Mouse (Mus musculus): Measurements from ENCODE around the gene Tmem63c.

The Tmem63c gene

DNA sequence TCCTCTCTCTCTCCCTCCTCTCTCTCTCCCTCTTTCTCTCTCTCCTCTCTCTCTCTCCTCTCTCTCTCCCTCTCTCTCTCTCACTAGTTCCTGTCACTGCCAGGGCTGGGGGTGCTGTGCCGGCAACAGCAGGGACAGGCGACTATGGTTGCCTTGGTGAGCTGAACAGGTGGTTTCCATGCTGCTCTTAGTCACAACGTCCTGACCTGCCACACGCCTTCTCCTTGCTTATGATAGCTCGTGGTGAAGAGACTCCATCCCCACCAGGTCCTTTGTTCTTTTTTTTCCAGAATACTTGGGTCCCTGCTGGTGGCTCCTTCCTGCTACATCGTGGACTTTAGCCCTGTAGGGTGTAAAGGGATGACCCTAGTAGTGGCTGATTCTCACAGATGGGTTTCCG is 18.9 kb upstream of the Tmem63c start:
- no peak for DNase-seq

DNA sequence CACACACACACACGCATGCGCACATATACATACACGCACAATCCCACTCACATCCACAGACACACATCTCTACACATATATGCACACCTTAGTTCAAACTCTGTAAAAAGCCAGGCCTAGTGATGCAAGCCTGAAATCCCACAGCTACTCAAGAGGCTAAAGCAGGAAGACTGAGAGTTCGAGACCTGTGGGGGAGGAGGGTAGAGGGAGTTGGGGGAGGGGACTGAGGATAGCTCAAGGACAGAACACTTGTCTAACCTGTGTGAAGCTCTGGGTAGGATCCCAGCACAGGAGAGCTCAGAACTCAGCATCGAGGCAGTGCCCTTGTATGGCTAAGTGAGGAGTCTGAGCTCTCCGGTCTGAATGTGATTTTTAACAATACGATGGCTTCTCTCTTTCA is 18.3 kb upstream of the Tmem63c start:
- DNase-seq: no peak

DNA sequence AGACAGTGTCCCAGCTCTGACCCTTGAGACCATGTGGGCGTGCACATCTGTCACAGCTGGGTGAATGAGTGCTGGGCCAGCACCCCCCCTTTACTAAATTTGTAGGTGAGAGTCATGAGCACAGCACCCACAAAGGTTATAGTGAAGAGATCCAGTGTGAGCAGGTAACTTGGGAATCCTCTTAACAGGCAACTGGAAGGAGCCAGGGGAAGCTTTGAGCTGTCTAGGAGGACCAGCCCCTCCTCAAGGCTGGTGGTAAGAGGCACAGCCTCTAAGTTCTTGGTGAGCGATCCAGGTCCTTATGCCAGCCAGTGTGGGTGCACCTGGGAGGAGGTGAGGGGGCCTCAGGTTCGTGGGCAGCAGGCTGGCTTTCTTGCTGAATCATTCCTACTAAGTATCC is 17.5 kb upstream of the Tmem63c start:
- DNase-seq: no peak

DNA sequence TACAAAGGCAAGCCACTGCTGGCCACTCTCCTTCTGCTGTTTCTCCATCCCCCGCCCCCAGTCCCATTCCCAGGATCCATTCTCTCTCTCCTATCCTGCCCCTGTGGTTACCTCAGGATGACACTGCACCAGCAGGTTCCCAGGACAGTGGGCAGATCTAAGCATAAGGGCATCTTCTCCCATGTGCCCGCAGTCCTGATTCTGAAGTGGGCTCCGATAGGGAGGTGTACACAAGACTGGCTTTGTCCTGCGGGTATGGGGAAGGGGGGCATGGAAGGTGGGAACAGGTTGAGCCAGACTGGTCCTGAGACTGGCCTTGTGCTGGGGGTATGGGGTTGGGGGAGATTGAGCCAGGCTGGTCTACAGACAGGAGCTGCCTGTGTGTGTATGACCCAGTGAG is 16.5 kb upstream of the Tmem63c start:
- DNase-seq: no peak

- peak; percentile 41 for DNase-seq
Observed at GRCm38 (mm10) chr12:87017041-87017440, 4.1 kb upstream of the Tmem63c start.

GRCm38 (mm10) chr12:87018756-87019155 is 2.4 kb upstream of the Tmem63c start:
- peak; percentile 69 for DNase-seq

GRCm38 (mm10) chr12:87022006-87022405 is 866 bp downstream of the Tmem63c start:
- DNase-seq: no peak

GRCm38 (mm10) chr12:87023456-87023855 is 2.3 kb downstream of the Tmem63c start:
- DNase-seq: no peak

DNA sequence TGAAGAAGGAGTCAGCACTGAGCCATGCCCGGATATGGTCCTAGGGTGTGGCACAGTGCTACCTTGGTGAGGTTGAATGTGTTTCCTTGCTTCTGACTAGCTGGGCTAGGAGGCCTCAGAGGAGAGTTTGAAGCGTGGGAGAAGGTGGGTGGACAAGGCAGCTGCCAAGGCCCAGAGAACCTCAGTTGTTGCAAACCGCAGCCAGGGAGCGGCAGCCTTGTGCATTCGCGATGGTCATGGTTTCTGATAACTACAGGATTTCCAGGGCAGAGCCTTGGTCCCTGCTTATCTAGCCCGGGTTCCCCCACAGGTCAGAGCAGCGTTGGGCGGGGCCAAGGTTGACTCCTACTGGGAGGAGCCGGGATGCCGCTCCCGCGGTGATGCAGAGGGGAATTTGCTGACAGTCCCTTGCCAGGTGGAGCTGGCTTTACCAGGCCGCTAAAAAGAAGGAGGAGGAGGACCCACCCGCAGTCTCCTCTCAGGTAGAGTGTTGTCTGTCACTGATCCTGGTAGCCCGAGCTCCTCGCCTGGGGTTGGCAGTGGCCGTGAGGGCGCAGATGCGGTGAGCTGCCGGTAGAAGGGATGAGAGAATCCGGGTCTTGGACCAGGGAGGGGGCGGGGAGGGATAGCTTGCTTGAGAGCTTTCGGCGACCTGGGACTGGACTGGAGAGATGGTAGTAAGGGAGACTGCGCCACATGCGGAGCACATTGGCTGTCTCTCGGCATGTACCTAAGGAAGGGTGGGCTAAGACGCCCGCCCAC is 5.2 kb downstream of the Tmem63c start:
- peak; percentile 90 for DNase-seq

DNA sequence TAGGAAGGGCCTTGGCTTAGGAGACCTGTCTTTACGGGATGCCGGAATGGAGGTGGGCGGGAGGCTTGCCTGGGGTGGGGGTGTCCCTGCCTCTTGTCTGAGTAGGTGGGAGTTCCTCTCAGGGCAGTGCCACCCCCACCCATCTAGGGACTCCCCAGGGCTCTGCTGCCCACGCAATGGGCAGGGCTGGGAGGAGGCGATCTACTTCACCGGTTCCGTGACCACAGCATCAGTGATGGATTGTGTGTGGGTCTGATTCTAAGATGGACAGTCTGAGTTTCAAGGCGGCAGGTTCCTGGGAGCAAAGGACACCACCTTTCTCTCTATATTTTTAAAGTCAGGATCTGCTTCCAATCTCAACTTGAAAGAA is 5.7 kb downstream of the Tmem63c start:
- no peak for DNase-seq

- peak; percentile 63 for DNase-seq
Observed at GRCm38 (mm10) chr12:87027391-87027790, 6.3 kb downstream of the Tmem63c start.

DNA sequence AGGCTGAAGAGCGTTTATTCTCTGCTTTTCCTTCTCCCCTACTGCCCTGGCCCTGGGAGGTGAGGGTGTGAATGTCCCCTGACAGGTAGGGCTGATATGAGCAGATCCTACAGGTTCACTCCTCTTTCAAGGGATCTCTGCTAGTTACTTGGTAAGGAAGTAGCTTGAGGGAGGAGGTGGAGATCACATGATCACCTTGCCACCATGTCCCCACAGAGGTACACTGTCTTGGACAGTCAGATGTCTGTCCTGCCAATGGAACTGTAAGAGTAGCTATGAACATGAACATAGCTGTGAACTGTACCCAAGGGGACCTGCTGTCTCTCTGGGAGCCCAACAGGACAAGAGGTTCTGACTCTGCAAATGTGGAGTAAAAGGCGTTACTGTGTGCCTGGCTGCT is 6.9 kb downstream of the Tmem63c start:
- DNase-seq: peak; percentile 35

DNA sequence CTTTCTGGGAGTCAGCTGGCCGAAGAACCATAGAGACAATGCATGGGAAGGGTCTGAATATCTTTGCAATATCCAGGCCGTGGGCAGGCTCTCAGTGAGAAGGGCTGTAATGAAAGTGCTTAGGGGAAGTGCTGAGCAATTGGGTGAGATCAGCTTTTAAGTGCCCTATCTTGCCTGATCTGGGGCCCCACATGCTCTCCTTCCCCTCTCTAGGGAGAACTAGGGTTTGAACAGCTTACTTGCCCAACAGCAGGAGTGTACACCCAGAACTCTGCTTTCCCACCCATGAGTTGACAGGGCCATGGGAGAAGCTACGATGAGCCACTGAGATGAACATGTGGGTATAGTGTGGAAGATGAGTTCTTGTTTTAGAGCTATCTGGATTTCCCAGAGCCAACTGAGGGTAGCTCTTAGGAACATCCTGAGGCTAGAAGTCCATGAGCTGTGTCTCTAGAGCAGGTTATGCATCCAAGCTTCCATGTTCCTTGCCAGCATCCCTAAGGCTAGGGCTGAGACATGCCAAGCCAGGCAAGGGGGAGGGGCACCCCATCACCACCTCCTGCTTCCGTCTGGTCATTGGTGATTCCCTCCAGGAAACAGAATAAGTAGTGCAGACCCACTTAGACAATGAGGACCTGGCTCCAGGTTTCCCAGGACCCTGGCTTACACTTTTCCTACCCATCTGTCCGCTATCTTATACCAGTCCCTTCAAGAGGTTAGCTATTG is 8.3 kb downstream of the Tmem63c start:
- peak; percentile 90 for DNase-seq

DNA sequence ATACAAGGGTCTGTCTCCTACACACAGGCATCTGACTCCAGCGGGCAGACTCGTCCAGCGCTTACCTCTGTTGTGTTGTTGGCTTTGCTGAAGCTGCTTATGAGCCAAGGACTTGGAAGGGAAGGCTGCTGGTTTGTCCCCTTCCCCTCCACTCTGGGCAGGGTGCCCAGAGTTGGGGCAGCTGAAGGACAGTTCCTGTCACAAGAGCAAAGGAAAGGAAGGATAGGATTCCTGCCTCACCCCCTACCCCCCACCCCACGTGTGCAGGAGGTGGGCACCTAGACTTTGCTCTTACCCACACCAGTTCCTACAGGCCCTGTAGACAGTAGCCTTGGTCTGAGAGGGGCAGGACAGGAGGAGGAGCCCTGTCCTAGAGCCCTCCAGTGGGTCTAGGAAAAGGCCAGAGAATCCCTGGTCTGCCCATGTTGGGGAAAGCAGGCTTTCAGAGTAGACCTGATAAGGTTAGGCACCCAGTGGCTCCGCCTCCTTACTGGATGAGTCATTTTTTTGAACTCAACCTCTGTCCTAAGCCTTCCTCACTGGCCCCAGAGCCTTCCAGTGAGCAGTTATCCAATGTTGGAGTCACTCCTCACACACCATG is 10.1 kb downstream of the Tmem63c start:
- DNase-seq: peak; percentile 59

- DNase-seq: no peak
Observed at GRCm38 (mm10) chr12:87036631-87037030, 15.5 kb downstream of the Tmem63c start.

DNA sequence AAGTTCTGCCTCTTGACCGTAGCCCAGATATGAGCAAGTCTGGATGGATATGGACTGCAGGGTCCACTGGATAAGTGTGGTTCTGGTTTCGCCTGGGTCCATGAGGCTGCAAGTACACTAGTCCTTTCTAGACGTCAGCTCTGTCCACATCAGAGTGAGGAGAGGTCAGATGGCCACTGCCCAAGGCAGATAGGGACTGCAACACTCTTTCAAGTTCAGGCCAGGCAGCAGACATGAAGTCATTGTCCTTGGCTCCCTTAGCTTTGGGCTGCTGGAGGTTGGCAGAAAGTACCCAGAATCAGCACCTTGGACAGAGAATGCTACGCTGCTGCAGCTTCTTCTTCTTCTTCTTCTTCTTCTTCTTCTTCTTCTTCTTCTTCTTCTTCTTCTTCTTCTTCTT is 19.0 kb downstream of the Tmem63c start:
- DNase-seq: peak; percentile 64

DNA sequence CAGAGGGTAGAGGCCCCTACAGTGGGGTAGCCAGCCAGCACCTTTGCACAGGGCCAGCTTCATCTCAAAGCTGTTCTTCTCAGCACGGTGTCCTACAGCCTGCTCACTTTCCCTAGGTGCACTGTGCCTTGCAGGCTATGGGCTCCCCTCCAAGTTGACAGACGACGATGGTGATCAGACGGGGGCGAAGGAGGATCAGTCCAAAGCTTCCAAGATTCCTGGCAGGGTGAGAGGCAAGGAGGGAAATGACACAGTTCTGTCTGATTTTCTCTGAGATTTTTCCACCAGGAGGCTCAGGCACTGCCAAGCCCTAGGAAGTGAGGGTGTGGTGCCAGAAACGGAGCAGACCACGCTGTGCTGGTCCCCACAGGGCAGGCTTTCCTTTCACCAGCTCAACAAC is 19.7 kb downstream of the Tmem63c start:
- peak; percentile 99 for DNase-seq

DNA sequence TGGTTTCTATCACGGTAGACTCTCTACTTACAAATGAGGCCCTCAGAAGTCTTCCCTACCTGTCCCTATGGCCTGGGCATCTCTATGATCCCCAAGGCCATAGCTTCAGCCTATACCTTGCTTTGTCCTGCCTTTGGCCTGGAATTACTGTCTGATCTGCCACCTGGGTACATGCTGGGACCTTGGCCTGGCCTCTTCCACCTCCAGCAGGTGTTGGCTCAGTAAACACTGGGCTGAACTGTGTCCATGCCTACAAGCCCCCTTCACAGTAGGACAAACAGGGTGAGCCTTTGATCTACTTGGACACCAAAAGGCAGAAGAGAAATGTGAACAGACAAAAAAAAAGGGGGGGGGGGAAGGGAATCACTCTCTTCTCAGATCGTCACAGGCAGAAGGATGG is 21.3 kb downstream of the Tmem63c start:
- peak; percentile 90 for DNase-seq

DNA sequence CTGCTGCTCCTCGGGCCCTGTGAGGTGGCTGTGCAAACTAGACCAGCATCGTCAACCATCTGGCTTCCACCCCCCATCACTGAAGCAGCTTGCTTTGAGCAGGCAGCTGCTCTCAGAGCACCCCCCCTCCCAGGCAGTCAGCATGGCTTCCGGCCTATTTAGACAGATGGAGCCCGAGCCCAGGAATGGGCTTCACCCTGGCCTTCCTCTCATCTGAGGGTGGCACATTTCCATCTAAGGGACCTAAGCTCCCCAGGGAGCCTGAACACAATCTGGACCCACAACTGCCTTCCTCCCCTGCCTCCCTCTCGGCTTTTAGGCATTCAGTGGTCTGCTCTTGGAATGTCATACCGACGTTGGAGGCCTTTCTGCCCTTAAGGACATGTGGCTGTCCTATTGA is 22.1 kb downstream of the Tmem63c start:
- DNase-seq: peak; percentile 92

- DNase-seq: peak; percentile 59
Observed at GRCm38 (mm10) chr12:87044711-87045110, 23.6 kb downstream of the Tmem63c start.

GRCm38 (mm10) chr12:87047536-87047935 is 26.4 kb downstream of the Tmem63c start:
- no peak for DNase-seq

DNA sequence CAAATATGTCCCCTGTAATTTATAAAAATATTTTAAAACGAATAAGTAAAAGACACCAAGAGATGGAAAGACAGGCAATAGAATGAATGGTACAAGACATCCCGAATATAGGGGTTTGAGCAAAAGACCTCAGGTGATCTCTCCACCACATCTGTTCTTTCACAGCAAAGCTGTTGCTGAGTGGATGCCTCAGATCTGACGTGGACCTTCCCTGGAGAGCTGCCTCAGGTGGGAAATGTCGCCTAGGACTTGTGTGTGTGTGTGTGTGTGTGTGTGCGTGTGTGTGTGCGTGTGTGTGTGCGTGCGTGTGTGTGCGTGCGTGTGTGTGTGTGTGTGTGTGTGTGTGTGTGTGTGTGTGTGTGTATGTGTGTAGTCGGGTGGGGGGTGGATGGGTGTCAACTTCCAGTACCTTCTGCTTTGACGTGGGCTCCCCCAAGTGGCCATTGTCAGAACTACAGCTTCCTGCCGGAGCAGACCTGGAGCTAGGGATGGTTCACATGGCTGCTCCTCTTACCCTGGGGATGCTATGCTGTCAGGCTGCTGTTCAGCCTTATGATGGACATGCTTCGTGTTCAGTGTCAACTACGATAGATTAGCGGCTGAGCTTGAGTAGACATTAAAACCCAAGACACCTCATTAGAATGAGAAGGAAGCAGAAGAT is 31.7 kb downstream of the Tmem63c start:
- peak; percentile 85 for DNase-seq

DNA sequence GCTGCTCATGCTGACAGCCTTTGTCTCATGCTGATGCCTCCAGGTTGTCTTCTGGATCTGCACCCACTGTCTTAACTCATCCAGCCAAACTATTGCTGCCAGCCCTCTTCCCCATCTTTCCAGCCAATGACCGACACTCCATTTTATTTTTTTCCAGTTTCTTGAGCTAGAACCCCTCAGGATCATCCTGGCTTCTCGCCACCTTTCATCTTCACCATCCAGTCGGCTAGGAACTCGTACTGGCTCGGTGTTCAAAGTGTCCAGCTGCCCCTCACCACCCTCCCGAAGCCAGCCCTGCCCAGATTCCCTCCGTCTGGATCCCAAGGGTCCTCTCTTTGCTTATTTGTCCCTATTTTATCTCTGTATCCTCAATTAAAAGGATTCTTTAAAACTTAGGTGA is 33.7 kb downstream of the Tmem63c start:
- peak; percentile 5 for DNase-seq

GRCm38 (mm10) chr12:87057066-87057465 is 35.9 kb downstream of the Tmem63c start:
- no peak for DNase-seq

All from cerebellum, adult 11-12 months (tissue).